Mouse (Mus musculus): ENCODE data around the gene Wdsub1.

Wdsub1 gene

DNA sequence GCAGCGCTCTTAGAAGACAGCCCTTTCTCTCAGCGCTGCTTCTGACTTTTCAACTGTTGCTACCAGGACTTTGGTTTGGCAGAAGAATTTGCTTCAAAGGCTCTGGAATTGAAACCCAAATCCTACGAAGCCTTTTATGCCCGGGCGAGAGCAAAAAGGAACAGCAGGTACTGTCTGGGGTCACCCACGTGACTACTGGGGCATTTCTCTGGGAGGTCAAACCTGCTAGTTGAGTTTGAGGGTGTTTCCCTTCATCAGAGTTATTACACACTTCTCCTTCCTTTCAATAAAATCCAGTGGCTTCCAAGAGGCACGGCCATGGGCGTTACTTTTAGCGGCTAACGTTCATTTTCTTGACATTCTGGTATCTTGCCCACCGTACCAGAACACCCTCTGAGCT lies 40.4 kb downstream of the Wdsub1 start:
- in situ Hi-C loops (cut with MboI, MseI) = no loop called here

DNA sequence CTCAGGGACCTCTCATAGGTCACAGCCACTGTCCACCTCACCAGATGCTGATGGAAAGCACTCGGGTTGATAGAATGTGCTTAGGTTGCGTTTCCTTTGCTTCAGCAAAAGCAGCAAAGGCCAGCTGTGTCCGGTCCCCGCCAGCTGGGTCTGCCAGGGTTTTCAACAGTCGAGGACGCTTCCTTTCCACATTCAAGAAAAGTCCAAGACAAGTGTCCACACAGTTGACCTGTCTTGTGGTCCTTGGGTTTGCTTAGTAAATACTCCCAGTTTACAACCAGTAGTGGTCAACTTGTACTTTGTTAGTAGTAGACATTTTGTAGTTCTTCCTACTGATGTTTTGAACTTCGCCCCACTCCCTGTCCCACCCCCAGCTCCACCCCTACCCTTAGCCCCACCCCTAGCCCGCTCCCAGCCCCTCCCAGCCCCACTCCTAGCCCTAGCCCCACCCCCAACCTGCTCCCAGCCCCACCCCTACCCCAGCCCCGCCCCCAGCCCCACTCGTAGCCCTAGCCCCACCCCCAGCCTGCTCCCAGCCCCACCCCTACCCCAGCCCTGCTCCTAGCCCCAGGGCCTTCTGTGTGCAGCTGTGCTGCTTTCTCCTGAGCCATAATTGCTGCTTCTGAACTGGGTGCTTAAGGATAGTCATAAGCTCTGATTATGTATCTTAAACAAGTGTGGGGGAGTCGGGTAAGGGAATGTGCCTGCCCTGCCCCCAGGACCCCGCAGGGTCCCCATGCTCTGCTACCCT lies 41.0 kb downstream of the Wdsub1 start:
- in situ Hi-C loops (cut with MboI, MseI) = no loop called here

DNA sequence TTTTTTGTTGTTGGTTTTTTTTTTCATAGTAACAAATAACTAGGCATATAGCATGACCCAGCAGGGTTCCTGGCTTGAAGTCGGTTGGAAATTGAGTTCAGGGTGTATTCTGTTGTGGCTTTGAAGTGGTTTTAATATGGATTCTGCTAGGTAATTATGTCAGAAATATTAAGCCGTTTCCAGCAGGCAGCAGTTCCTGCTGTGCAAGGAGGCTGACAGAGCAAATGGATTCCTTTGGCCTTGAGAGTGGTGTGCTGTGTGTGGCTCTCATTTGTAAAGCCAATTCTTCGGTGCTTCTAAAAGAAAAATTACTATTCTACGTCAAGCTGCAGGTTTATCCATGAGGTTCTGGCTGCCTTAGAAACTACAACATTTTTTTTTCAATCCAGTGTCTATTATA lies 42.2 kb downstream of the Wdsub1 start:
- in situ Hi-C loops (cut with MboI, MseI) = no loop called here

DNA sequence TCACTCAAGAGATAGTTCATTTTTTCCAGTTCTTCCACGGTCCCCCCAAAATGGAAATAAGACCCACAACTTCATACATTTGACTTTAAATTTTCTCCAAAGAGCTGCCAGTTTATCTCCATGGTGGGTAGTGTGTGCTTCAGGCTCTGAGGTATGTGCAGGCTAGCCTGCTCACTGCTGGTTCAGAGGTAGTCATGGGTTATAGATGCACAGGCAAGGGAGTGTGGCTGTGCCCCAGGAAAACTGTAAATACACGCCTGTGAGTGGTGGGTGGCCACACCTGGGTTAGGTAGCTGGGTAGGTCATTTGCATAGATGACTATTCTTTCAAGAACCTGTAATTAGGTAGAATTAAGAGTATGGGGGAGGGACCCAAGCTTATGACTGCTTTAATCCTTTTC lies 42.6 kb downstream of the Wdsub1 start:
- in situ Hi-C loops (cut with MboI, MseI) = no loop called here

DNA sequence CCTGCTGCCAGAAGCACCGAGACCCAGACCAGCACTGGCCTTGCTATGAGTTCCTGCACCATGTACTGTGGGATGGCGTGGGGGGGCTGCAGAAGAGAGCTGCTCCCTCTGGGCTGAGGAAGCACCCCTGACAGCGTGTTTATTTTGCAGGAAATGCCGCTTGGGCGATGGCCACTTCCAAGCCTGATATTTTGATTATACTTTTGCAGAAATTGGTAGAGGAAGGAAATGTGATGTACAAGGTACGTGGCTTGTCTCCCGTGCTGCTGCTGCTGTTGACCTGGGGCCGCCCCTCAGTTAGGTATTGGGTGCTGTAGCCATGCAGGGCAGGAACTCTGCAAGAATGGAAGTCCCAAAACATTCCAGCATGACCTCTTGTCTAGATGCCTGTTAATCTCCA lies 43.6 kb downstream of the Wdsub1 start:
- in situ Hi-C loops (cut with MboI, MseI) = no loop called here

DNA sequence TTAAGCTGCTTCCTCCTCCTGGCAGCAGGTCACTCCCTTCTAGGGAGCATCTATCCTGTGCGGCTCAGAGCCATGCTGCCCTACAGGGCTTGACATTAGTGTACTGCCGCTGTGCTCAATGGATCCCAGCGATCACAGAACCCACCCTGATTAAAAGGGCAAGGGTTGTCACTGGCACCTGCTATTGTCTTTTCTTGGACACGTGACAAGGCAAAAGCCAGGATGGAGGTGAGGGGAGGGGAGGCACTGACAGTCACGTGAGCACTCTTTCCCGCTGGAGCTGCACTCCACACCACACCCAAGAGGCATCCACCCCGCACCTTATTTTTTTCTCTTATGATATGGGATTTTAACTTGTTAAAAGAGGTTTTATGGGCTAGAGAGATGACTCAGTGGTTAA lies 50.6 kb downstream of the Wdsub1 start:
- in situ Hi-C loops (cut with MboI, MseI) = no loop called here

DNA sequence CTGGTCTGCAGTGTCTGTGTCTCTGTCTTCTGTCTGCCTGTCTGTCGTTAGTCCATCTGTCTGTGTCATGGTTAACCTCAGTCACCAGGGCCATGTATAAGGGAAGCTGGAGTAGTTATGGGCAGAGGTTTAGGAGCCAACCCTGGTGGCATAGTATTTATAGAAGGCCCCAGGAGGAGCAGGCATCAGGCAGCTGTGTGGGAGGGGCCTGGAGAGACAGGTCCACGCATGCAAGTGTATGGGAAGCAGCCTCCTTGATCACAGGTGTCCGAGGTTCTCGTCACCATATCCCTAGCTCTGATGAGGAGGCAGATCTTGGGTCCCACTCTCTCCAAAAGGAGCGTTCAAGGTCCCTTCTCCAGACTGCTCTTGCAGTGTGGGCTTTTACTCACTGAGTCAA lies 51.5 kb downstream of the Wdsub1 start:
- in situ Hi-C loops (cut with MboI, MseI) = no loop called here

DNA sequence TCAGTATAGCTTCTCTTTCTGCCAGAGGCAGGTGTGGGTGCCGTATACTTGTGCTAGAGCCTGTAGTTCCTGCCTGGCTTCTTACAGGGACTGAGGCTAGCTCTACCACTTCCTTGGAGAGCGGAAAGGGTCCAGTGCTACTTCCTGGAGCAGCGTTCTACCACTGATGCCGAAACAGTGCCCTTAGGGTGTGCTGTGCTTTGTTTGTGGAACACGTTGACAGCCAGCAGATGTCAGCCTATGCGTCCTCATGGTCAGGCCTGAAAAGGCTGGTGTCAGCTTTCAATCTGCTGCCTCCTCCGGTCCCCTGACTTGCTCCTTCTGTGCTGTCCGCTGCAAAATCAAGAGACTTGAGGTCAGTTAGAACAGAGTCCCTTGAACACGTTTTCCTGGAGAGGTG lies 52.2 kb downstream of the Wdsub1 start:
- in situ Hi-C loops (cut with MboI, MseI) = no loop called here

DNA sequence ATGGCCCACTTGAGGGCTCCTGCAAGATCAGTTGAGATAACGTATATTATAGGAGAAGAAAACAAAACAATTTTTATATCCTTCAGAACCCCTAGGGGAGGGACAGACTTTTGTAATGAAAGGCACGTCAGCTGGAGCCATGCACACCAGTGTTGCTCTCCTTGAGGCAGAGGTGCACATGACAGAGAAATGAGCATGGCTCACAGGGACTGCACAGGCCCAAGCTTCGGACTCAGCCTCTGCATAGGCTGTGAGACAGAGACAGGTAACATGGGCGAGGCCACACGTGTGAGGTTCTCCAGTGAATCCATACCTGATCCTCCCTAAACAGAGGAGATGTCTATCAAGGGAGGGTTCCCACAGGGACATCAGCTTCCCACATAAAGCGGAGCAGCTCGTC lies 52.7 kb downstream of the Wdsub1 start:
- in situ Hi-C loops (cut with MboI, MseI) = no loop called here

DNA sequence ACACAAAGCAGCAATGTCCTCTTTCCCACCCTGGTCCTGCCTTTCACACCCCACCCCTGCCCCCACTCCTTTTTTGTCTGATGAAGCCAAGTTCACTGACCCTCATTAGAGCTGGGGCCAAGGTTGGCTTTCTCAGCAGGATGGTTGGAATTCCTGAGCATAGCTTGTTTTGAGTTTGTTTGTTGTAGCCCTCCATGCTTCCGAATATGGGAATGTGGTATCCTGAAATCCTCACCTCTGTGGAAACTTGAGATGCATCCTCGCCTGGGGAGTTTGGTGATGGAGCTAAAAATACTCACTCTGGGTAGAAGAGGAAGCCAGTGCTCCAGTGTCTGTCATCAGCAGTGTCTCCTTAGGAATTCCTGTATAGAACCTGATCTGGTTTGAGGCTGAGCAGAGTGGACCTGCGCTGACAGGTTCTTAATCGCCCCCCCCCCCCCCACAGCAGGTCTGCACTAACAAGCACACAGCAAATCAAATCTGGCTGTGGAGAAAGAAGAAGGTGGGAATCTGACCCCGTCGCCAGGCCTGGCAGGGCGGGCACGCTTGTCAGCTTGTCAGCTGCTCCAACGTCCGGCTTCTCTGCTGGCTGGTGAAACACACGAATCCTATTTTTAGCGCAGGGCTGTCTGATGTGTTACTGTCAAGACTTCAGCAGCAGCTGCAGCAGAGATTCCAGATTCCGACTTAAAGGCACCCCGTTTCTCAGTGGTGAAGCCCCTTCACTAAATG lies 53.4 kb downstream of the Wdsub1 start:
- in situ Hi-C loops (cut with MboI, MseI) = no loop called here

DNA sequence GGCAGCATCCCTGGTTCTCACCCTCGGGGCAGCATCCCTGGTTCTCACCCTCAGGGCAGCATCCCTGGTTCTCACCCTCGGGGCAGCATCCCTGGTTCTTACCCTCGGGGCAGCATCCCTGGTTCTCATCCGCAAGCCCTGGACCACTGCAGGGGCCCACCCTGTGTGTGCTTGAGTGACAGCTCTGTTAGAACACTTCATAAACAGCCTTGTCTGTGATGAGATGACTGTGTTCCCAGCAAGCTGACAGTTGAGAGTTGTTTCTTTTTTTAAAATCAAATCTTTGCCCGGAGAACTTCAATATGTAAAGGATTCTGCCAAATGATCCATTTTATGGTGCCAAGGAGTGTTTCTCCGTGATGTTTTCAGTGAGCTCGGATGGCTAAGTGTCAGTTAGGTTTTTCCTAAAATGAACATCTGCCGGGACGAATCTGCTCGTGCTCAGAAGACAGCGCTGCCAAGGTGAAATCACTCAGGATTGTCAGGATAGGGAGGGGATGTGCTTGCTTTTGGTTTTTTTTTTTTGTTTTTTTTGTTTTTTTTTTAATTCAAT lies 54.2 kb downstream of the Wdsub1 start:
- in situ Hi-C loops (cut with MboI, MseI) = no loop called here

DNA sequence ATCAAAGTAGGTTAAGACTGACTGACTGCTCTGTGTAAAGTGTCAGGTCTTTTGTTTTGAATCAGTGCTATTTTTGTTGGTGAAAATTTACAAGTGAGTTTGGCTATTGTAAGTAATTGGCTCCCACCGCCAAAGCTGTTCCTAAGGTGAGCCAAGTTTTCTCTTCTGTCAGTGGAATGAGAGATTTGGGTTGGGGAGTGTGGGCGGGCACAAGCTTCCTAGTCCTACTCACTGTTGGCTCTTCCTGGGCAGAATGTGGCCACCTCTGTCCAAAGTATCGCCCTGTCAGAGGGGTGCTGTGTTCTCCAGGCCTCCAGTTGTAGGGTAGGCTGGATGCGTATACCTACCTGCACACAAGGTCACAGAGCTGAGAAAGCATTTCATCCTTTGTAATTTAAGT lies 57.0 kb downstream of the Wdsub1 start:
- in situ Hi-C loops (cut with MboI, MseI) = no loop called here

DNA sequence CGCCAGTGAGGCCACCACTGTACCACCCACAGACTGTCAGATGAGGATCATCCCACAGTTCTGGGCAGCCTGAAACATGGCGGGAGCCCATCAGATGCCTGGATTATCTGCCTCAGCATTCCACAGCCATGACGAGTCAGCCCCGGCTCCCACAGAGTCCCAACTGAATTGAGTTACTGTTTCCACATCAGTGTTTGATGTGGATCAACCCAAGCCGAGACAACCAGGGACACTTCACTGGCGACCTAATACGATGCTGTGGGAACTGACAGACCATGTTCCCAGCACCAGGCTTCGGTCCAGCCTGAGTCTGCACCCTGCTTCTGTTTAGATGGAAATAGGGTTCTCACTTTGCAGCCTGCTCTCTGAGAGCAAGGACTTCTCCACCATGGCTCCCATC lies 58.1 kb downstream of the Wdsub1 start:
- in situ Hi-C loops (cut with MboI, MseI) = no loop called here

DNA sequence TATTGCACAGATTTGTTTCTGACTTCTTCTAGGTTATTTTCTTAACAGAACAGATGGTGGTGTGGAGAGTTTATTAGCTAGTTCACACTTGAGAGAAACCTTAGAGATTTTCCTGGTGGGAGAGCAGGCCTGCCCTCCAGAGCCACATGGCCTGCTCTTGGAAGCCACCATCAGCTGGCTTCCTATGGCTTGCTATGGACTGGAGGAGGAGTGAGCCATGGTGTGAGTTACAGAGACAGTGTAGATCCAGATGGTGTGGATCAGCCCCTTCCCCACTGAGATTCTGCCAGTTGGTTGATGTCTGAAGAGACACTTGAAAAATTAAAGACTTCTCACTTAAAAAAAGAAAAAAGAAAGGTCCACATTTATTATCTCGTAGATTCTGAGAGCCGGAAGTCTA lies 61.3 kb downstream of the Wdsub1 start:
- in situ Hi-C loops (cut with MboI, MseI) = no loop called here

DNA sequence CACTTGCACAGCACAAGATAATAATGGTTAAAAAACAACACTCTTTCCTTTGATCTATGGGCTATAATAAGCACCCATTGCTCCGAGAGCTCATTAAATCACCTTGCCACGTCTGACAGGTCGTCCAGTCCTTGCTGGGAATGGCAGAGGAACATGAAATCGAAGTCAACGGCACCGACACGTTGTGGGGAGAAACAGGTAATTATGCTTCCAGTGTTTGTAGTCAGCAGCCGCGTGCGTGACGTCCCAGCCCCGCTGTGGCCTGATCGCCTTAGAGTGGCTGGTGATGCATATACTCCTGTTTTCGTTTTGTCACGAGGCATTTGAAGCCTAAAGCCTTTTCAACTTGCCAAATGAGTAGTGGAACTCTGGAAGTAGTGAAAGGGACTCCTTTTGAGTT lies 62.3 kb downstream of the Wdsub1 start:
- in situ Hi-C loops (cut with MboI, MseI) = no loop called here

DNA sequence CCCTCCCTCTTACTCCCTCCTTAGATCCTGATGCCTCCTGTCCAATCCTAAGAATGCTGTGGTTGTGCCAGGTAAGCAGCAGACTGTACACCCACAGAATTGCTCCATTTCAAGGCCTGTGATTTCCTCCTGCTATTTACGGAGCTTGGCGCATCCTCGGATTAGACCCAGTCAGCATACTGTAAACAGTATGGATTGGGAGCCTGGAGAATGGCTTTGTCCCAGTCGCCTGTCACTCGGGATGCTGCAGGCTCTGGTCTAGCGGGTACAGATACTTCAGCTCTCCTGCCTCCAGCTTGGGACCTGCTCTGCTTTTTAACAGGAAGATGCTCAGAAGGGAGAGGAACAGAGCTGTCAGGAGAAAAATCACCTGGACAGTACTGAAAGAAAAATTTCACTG lies 63.0 kb downstream of the Wdsub1 start:
- in situ Hi-C loops (cut with MboI, MseI) = no loop called here

DNA sequence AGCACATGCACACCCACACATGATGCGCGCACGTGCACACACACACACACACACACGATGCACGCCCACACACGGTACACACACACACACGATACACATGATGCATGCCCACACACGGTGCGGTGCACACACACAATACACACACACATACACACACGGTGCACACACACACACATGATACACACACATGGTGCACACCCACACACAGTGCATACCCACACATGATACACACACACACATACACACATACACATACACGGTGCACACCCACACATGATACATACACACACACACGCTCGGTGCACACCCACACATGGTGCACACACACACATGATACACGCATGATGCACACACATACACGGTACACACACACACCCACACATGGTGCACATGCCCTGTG lies 63.7 kb downstream of the Wdsub1 start:
- in situ Hi-C loops (cut with MboI, MseI) = no loop called here

DNA sequence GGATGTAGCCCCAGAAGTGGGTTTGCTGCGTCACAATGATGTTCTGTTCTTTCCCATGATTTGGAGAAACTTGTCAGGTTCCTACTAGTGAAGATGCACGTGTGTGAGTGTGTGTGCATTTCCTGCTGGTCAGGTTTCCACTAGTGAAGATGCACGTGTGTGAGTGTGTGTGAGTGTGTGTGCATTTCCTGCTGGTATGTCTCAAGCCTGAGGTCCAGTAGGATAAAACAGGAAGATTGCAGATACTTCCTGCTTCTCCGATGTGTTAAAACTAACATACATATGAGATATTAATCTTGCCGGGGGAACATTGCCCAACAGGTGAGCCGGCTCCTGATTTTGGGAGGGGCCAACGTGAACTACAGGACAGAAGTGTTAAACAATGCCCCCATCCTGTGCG lies 67.4 kb downstream of the Wdsub1 start:
- in situ Hi-C loops (cut with MboI, MseI) = no loop called here

DNA sequence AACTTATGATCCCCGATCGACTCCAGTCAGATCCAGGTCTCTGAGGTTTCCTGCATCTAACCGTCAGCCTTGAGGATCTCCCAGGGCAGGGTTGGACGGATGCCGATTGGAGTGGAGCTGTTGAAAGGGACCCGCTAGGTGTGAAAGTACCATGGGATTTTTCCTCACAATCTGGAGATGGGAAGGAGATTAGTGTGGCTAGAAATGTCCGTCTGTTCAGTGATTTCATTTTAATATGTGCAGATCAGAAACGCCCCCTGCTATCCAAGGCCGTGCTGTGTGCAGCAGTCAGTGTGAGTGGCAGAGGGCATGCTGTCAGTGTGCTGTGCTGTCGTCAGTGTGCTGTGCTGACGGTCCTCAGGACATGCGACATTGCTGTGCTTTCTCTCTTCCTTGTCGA lies 68.9 kb downstream of the Wdsub1 start:
- in situ Hi-C loops (cut with MboI, MseI) = no loop called here

DNA sequence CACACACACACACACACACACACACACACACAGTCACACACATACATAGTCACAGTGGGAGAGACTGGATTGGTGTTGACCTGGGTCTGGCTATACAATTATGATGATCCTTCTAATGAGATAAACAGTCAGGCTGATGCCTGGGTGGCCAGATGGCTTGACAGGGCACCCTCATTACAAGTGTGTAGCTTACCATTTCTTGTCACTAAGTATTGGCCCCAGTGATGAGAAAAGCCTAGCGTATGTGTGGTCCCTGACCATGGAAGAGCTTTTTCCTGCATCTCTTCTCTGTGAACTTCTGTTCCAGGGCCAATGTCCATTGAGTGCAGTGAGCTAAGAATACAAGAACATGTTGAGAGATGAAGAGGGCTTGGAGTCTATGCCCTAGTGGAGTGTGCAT lies 69.8 kb downstream of the Wdsub1 start:
- in situ Hi-C loops (cut with MboI, MseI) = no loop called here

DNA sequence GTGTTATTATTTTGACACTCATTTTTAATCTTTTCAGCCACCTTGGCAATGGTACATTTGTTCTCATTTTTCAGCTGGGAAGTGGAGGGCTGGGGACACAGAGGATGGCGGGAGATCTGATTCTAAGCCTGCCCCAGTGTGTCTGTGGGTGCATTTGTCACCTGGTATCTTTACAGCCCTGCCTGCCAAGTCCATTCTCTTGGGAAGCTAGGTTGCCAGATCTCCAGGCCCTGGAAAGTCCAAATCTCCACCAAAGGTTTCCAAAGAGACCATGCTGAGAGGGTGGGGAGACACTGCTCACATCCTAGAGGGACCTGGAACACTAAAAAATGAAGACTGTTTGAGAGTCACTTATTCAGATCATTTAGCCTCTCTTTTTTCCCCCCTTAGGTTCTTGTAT lies 71.1 kb downstream of the Wdsub1 start:
- in situ Hi-C loops (cut with MboI, MseI) = no loop called here

DNA sequence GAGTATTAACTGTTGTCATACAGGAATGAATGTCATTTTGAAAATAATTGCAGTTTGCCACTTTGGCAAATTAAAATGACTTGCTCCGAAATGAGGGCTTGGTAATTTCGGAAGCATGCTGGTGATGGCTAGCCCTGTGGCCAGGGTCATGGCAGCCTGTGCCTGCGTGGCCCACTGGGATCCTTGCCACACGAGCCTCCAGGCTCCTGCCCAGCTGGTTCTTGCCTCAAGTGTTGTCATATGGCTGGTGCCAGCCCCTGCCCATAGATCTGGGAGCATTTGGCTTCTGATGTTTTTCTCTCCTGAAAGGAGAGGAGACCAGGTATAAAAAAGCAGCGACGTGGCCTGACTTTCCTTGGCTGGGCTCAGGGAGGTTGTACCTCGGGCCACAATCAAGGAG lies 72.4 kb downstream of the Wdsub1 start:
- in situ Hi-C loops (cut with MboI, MseI) = no loop called here

DNA sequence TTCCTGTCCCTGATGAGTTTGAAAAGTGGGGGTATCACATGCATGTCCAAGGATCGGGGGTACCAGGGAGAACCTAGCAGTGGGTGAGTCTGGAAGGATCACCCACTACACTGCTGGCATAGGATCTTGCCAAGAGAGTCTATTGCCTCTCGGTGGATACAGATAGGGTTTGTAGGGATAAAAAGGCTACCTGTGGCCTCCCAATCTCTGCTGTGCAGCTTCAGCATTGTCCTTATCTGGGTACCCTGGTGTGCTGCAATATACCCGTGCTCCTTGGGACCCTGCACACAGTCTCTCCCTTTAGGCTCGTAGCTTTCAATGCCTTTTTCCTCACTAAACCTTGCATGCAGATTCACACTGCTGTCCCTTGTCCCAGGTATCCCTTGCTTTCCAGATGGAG lies 73.8 kb downstream of the Wdsub1 start:
- in situ Hi-C loops (cut with MboI, MseI) = no loop called here

Measured in T-helper 2 cell (primary cell).